Mouse (Mus musculus) hindbrain, postnatal 0 days (tissue): ENCODE data around the gene Myo15b. TPM values are rescaled to one million over a fixed set of nuclear protein-coding genes. Genes with fewer than 3 reads are reported as not detected.
A peak's percentile ranks its signal among the peaks of the same experiment; 100 is the strongest.

ENCODE experiments used
- ATAC-seq: fragments of 200-750 bp; cut with Nextera tagmentation; 2 replicates; pipeline ENCODE4 v1.8.0; 2017; ENCODE audit warnings: mild to moderate bottlenecking, moderate TSS enrichment, moderate library complexity
- DNase-seq: peaks from one replicate; pipeline ENCODE4 v3.0.0-alpha.2; 2015; ENCODE audit warnings: low spot score
- H3K27ac ChIP-seq: fragments of 300-500 bp; sonication (generic); 2 replicates; pipeline ENCODE4 v1.5.1; 2014; ENCODE audit warnings: mild to moderate bottlenecking
- H3K27me3 ChIP-seq: fragments of 300-500 bp; sonication (generic); 2 replicates; pipeline ENCODE4 v1.6.1; 2014; ENCODE audit warnings: low read length, mixed read lengths; ENCODE audit not compliant: insufficient read depth
- H3K36me3 ChIP-seq: fragments of 300-500 bp; sonication (generic); 2 replicates; pipeline ENCODE4 v1.6.1; 2014; ENCODE audit warnings: low read length, mixed read lengths; ENCODE audit not compliant: insufficient read depth
- H3K4me1 ChIP-seq: fragments of 300-500 bp; sonication (generic); 2 replicates; pipeline ENCODE4 v1.6.1; 2014; ENCODE audit warnings: antibody characterized with exemption, low read length, mixed read lengths; ENCODE audit not compliant: insufficient read depth
- H3K4me2 ChIP-seq: fragments of 300-500 bp; sonication (generic); 2 replicates; pipeline ENCODE4 v1.6.1; 2014; ENCODE audit warnings: low read depth, mild to moderate bottlenecking, low read length, moderate library complexity, mixed read lengths
- H3K4me3 ChIP-seq: fragments of 300-500 bp; sonication (generic); 2 replicates; pipeline ENCODE4 v1.5.1; 2014; ENCODE audit warnings: low read length
- H3K9ac ChIP-seq: fragments of 300-500 bp; sonication (generic); replicated peaks from 2 replicates; pipeline ENCODE4 v1.6.1; 2014; ENCODE audit warnings: mild to moderate bottlenecking, low read length, moderate library complexity, mixed read lengths
- H3K9me3 ChIP-seq: fragments of 300-500 bp; sonication (generic); 2 replicates; pipeline ENCODE4 v1.6.1; 2016; ENCODE audit warnings: low read length, mixed read lengths
- CTCF ChIP-seq: IDR thresholded peaks from 2 replicates; pipeline ENCODE4 v1.5.1; 2016; ENCODE audit warnings: antibody characterized with exemption, control low read depth, low read depth
- whole genome bisulfite sequencing: fragments of 180-500 bp; shearing (Covaris S2); extraction: QIAGEN DNeasy Blood & Tissue Kit; methylation state at CpG from one replicate; pipeline ENCODE4 v1.1.7; 2014; 5-methylcytosine and 5-hydroxymethylcytosine counted together
- polyA plus RNA-seq: library from polyadenylated mRNA; unstranded; fragments of >200 nt; fragmentation: Nextera tagmentation; extraction: Ambion mirVana; gene quantifications from 2 replicates; pipeline ENCODE4 v1.2.1, GENCODE M21; 2015
- total RNA-seq: library from RNA; depleted of rRNA; stranded (reverse); fragments of >200 nt; gene quantifications from 2 replicates; pipeline ENCODE4 v1.2.3, GENCODE M21; 2014

Gene Myo15b
- total and polyA plus RNA-seq, 2 experiments from 2014 or later, result 0.20 to 0.63 TPM

DNA sequence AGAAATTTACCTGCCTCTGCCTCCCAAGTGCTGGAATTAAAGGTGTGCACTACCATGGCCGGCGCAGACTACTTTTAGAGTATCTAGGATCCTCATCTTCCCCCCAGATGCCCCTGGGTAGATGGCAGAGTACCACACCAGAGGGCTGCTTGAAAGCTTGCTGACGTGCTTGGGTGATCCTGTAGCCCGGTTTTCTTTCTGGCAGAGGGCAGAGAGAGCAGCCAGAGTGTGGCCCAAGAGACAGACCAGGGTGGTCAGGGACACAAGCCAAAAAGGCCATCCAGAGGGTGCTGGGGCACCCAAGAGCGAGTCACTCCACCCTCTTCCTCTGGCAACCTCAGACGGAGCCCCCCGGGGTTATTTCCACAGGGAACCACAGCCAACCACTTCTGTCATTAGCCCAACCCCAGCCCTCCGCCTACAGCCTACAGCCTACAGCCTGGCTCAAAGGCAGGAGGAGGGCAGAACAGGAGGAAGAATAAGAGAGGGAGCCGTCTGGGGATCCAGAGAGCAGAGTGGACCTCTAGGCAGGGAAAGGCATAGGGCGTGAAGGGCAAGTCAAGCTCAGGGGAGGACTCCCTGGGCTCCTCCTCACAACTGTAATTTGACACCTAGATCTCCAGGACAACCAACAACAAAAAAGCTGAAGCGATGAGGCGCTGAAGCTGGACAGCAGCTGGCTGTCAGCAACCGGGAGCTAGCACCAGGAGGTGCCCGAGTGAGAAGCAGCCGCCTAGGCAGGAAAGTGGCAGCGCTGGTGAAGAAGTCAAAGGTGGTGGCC, 41.5 kb downstream of the Myo15b start, which contains the start of gene Smim5:
Smim5 (plus strand) TSS at position 481 of the 781 bp plus-strand sequence.
- TF ChIP-seq CTCF, result 0 out of 2 replicates have a peak, but pooled peaks have one; percentile 9
- DNase-seq, result peak; percentile 21
- Histone ChIP-seq H3K4me3 (no peak within 1 kb of the TSS), H3K27ac (no peak within 1 kb of the TSS), H3K4me1 (no peaks in the 10 kb centered on the region), H3K36me3 (peaks cover under 1% of the 10 kb centered on the region; the same call in 1 of the 2 replicates), H3K27me3 (no peaks in the 10 kb centered on the region), H3K4me2 (no peak within 1 kb of the TSS), H3K9ac (no peak within 1 kb of the TSS), H3K9me3 (no peaks in the 10 kb centered on the region)
- 38% methylated on average over 16 of the region's 16 CpGs for WGBS
- no peak for ATAC-seq

DNA sequence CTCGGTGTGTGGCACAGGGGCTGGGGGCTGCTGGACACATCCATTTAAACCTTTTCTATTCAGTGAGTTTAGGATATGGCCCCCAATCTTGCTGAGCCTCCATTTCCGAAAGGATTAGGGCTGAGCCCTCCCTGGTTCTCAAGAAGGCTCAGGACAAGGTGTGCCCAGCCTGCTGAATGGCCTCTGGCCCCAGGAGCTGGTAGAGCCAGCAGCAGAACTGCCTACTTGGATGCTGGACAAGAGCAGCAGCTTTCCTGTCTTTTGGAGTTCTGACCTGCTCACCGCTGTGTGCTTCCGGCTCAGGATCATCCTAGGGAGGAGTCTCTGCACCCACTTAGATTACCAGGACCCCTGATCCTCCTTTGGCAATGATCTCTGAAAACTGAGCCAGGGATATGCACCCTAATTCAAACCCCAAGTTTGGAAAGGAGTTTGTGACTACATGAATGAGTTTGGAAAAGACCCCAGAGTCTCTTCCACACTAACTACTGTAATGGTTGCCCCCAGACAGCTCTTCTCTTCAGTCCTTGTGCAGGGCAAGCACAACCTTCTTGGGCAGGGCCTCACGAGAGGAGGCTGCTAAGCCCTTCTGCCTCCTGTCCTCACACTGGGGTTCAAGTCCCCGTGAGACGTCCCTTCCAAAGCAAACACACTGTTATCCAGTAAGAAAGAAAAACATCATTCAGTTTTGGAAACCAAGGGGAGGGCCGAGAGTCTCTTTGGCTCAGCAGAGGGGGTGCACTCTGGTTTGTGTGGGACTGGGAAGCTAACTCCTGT, 42.5 kb downstream of the Myo15b start:
- no peak for ATAC-seq
- H3K4me2 ChIP-seq, result no peak overlapping the region
- DNase-seq, result no peak
- 72% methylated on average over 8 of the region's 8 CpGs for WGBS
- H3K27ac ChIP-seq, result no peak overlapping the region
- no peak overlapping the region for H3K4me3 ChIP-seq
- H3K9ac ChIP-seq, result no peak overlapping the region
- TF ChIP-seq CTCF, result no peak
- H3K27me3 ChIP-seq, result no peaks in the 10 kb centered on the region
- no peaks in the 10 kb centered on the region for H3K4me1 ChIP-seq
- H3K9me3 ChIP-seq, result no peaks in the 10 kb centered on the region
- H3K36me3 ChIP-seq, result no peaks in the 10 kb centered on the region; the same call in 1 of the 2 replicates

DNA sequence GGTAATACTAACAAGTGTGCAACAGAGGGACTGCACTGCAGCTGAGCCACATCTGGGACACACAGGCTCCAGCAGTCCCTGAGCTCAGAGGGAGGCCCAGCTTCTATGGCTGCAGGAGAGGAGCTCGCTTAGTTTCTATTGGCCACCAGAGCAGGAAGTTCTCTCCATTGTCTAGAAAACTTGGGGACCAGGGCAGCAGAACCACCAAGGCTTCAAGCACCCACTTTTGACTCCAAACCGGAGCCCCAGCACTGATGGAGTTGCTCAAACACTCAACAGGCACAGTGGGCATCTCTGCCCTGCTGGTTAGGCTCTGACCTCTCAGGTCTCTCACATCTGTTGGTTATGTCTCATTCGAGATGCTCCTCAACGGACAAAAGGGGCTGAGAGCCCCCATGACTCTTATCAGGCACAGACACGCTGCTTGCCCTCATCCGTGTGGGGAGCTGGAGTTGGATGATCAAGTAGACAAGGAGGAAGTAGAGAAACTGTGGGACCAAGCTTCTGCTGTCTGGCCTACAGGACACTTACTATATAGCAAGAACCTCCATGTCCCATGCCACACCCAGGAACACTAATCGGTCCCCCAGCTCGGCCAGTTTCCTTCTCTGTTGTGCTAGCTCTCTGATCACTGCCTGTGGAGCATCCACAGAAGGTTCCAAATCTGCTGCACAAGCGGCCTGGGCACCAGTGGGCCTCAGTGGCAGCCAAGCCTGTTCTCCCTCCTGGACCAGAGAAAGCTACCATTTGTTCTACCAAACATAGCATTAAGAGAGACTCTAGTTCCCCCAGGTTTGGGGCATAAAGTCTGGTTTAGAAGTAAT, 43.3 kb downstream of the Myo15b start:
- H3K4me2 ChIP-seq, result no peak overlapping the region
- TF ChIP-seq CTCF, result no peak
- DNase-seq, result no peak
- 85% methylated on average over 9 of the region's 9 CpGs for WGBS
- H3K27ac ChIP-seq, result no peak overlapping the region
- no peaks in the 10 kb centered on the region; the same call in 1 of the 2 replicates for H3K36me3 ChIP-seq
- H3K27me3 ChIP-seq, result no peaks in the 10 kb centered on the region
- no peak overlapping the region for H3K9ac ChIP-seq
- H3K9me3 ChIP-seq, result no peaks in the 10 kb centered on the region
- no peak for ATAC-seq
- H3K4me3 ChIP-seq, result no peak overlapping the region
- H3K4me1 ChIP-seq, result no peaks in the 10 kb centered on the region

DNA sequence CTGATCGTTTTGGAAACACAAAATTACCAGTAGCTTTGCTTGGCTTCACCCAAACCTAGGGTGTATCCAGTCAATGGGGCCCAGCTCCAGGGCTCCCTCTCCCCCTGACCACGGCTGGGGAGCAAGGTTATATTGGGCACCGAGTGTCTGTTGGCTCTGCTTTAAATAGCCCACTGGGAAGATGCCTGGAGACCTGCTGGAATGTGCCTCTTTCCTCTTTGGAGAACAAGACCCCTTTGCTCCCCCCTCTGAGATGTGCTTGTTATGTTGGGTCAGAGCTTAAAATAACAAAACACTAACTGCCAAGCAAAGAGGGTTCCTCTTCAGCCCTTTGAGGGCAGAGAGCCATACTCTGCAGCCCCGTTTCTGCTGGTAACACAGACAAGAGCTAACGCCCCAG, 44.0 kb downstream of the Myo15b start:
- DNase-seq (no peak), ATAC-seq (no peak)
- TF ChIP-seq CTCF, result no peak
- Histone ChIP-seq H3K27ac (no peak overlapping the region), H3K9ac (no peak overlapping the region), H3K4me2 (no peak overlapping the region), H3K4me3 (no peak overlapping the region), H3K27me3 (no peaks in the 10 kb centered on the region), H3K36me3 (no peaks in the 10 kb centered on the region), H3K9me3 (no peaks in the 10 kb centered on the region), H3K4me1 (no peaks in the 10 kb centered on the region)
- WGBS, result 74% methylated on average over 5 of the region's 5 CpGs

DNA sequence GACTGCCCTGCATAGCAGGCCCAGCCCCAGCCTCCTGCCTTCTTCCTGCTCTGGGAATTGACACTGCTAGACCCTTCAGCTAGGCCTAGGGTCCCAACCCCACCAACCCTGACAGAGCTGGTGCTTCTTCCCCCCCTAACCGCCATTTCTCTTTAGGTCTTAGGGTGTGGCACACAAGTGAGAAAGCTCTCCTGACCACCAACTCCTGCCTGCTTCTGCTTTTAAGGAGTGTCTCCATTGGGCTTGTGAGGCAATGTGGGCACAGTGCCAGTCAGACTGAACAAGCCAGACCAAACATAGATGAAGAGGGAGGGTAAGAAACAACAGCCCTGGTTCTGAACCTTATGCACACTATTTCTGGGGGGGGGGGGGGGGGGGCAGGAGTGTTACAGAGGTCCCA, 44.6 kb downstream of the Myo15b start:
- DNase-seq (no peak), ATAC-seq (no peak)
- H3K36me3 ChIP-seq, result no peaks in the 10 kb centered on the region
- no peak for TF ChIP-seq CTCF
- H3K4me2 ChIP-seq, result no peak overlapping the region
- no peaks in the 10 kb centered on the region for H3K4me1 ChIP-seq
- no peak overlapping the region for H3K9ac ChIP-seq
- H3K27me3 ChIP-seq, result no peaks in the 10 kb centered on the region
- 90% methylated on average over 1 of the region's 1 CpGs for WGBS
- no peaks in the 10 kb centered on the region for H3K9me3 ChIP-seq
- no peak overlapping the region for H3K4me3 ChIP-seq
- no peak overlapping the region for H3K27ac ChIP-seq
